Comparison of ENCODE assay signal across 1 mouse cellular context in the genomic region with DNA sequence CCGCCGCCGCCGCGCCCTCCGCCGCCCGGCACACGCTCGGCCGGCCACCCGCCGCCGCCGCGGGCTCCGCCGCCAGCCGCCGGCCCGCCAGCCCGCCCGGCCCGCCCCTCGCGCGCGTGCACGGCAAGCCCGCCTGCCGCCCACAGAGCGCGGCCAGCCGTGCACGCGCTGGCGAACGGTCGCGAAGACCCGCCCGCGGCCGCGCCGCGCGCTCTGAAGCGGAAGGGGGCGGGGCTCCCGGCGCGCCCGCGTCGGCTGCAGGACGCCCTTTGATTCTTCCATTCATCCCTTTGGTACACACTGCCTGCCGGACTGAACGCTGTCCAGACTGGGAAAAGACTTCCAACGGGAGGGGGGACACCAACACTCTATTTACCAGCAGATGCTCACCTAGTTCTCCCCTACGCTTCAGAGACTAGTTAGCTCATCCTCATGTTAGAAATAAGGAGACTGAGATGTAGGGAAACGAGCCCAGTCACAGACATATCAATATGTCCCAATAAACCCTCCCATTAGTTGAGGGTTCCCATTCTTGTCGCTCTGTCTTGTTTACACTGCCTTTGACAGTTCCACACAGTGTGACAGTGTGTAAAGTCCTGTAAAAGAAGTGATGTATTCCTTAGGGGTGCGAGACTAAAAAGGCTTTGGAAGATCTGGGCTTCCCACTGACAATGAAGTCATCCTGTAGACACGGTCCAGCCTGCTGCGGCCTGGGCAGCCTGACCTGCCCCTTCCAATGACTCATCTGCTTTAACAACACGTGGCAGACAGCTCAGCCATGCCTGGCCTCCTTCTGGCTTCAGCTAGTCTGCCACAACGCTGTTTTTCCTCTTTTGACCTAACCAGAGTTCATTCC.
A peak's percentile ranks its signal among the peaks of the same experiment; 100 is the strongest.
TF ChIP-seq lines count a peak whose summit lies in the region.

Gene Mast2 (minus strand): TSS at position 58 of the 856 bp plus-strand sequence.

TF ChIP-seq in MEL, 35 proteins besides CTCF, POLR2A, EP300 and RAD21 (continued from another document):
- TF ChIP-seq ETS1 (IDR thresholded peaks at IDR 0.05; ENCODE audit: low read depth, low read length) (peak; percentile 26; the same call in 1 of the 2 replicates), TBP (IDR thresholded peaks at IDR 0.05; ENCODE audit: low read depth, low read length) (no peak), MYB (IDR thresholded peaks at IDR 0.05; ENCODE audit: low read depth, low read length) (no peak), ELF1 (IDR thresholded peaks at IDR 0.05; ENCODE audit: low read depth, low read length) (no peak), UBTF (IDR thresholded peaks at IDR 0.05; ENCODE audit: borderline replicate concordance, insufficient read depth, low read depth, low read length) (no peak), KAT2A (conservative IDR thresholded peaks at IDR 0.05; ENCODE audit: low read depth, low read length) (no peak), MXI1 (IDR thresholded peaks at IDR 0.05; ENCODE audit: low read depth, low read length) (no peak; the same call in 1 of the 2 replicates), CHD1 (IDR thresholded peaks at IDR 0.05; ENCODE audit: low read depth, low read length) (no peak)
